Mouse (Mus musculus) ES-E14 (cell line): ENCODE measurements around the gene Lama2. TPM values are rescaled to one million over a fixed set of nuclear protein-coding genes. Genes with fewer than 3 reads are reported as not detected.

ENCODE experiments used
- DNase-seq: peaks from one replicate; pipeline ENCODE4 v3.0.0-alpha.2; 2013; ENCODE audit warnings: low read depth, low spot score
- H3K27ac ChIP-seq: 2 replicates; pipeline ENCODE4 v1.5.1; 2012; ENCODE audit warnings: low read depth, mild to moderate bottlenecking, low read length, moderate library complexity, mixed read lengths; ENCODE audit not compliant: poor library complexity, insufficient read depth, severe bottlenecking
- H3K36me3 ChIP-seq: 2 replicates; pipeline ENCODE4 v1.6.1; 2012; ENCODE audit warnings: mild to moderate bottlenecking, low read length, moderate library complexity, mixed read lengths; ENCODE audit not compliant: control insufficient read depth, poor library complexity, insufficient read depth, severe bottlenecking
- H3K4me1 ChIP-seq, 2 experiments: fragments of 150-350 bp in 1 of 2; sonication (generic) in 1 of 2; 2 replicates each; pipeline ENCODE4 v1.6.1; 2012; ENCODE audit warnings: low read length in 2 of 2, mild to moderate bottlenecking in 1 of 2, mixed read lengths in 1 of 2; ENCODE audit not compliant: control insufficient read depth in 2 of 2, insufficient read depth in 2 of 2, poor library complexity in 1 of 2
- H3K4me3 ChIP-seq, 2 experiments: fragments of 150-350 bp in 1 of 2; sonication (generic) in 1 of 2; 2 replicates each; pipeline ENCODE4 v1.5.1; 2012; ENCODE audit warnings: low read length in 2 of 2, low read depth in 1 of 2, mild to moderate bottlenecking in 1 of 2, mixed read lengths in 1 of 2; ENCODE audit not compliant: insufficient read depth in 1 of 2, poor library complexity in 1 of 2, severe bottlenecking in 1 of 2
- H3K9ac ChIP-seq: 2 replicates; pipeline ENCODE4 v1.6.1; 2012; ENCODE audit warnings: low read depth, mild to moderate bottlenecking, low read length, mixed read lengths; ENCODE audit not compliant: poor library complexity, insufficient read depth, severe bottlenecking
- H3K9me3 ChIP-seq: fragments of 150-350 bp; sonication (generic); 2 replicates; pipeline ENCODE4 v1.6.1; 2012; ENCODE audit warnings: low read depth, mild to moderate bottlenecking, low read length; ENCODE audit not compliant: control insufficient read depth, insufficient read depth
- CHD2 ChIP-seq: IDR thresholded peaks from 2 replicates; pipeline ENCODE4 v1.6.1; 2014; ENCODE audit warnings: mild to moderate bottlenecking, low read depth, low read length, inconsistent platforms
- HCFC1 ChIP-seq: IDR thresholded peaks from 2 replicates; pipeline ENCODE4 v1.6.1; 2012; ENCODE audit warnings: low read length, inconsistent platforms, borderline replicate concordance; ENCODE audit not compliant: insufficient read depth
- MAFK ChIP-seq: IDR thresholded peaks from 2 replicates; pipeline ENCODE4 v1.6.1; 2014; ENCODE audit warnings: mild to moderate bottlenecking, low read depth, low read length, inconsistent platforms; ENCODE audit not compliant: insufficient read depth
- ZC3H11A ChIP-seq: IDR thresholded peaks from 2 replicates; pipeline ENCODE4 v1.6.1; 2012; ENCODE audit warnings: low read depth, mild to moderate bottlenecking, inconsistent platforms, low read length, borderline replicate concordance
- ZNF384 ChIP-seq: IDR thresholded peaks from 2 replicates; pipeline ENCODE4 v1.6.1; 2012; ENCODE audit warnings: low read depth, low read length, inconsistent platforms
- in situ Hi-C, 2 experiments: fragments of 600-800 bp; cut with MboI; formaldehyde crosslinking; loops; one replicate each; pipeline ENCODE4 v1.15.1; 2025; ENCODE audit warnings: low sequenced_read_pairs in 2 of 2, inconsistent platforms in 1 of 2; ENCODE audit not compliant: unreplicated experiment in 2 of 2
- total RNA-seq: library from RNA; depleted of rRNA; stranded (reverse); fragments of 300-350 nt; gene quantifications from 2 replicates; pipeline ENCODE4 v1.2.3, GENCODE M21; 2012; rRNA removed

Gene Lama2
- total RNA-seq = 0.09 and 0.63 TPM in 2 replicates

GRCm38 (mm10) chr10:27619658-27620057 lies at the start of gene Lama2:
TSS of gene Lama2 (minus strand) at chr10:27619758.
- Histone ChIP-seq H3K9me3 (no peaks in the 10 kb centered on the region), H3K9ac (no peak within 1 kb of the TSS), H3K4me1 (no peaks in the 10 kb centered on the region), H3K27ac (no peak within 1 kb of the TSS), H3K36me3 (no peaks in the 10 kb centered on the region), H3K4me3 (no peak within 1 kb of the TSS)
- in situ Hi-C loops = no loop called here
- no peak for TF ChIP-seq MAFK
- TF ChIP-seq ZC3H11A = no peak
- no peak for TF ChIP-seq ZNF384
- no peak for TF ChIP-seq HCFC1
- TF ChIP-seq CHD2 = no peak
- DNase-seq = no peak

DNA sequence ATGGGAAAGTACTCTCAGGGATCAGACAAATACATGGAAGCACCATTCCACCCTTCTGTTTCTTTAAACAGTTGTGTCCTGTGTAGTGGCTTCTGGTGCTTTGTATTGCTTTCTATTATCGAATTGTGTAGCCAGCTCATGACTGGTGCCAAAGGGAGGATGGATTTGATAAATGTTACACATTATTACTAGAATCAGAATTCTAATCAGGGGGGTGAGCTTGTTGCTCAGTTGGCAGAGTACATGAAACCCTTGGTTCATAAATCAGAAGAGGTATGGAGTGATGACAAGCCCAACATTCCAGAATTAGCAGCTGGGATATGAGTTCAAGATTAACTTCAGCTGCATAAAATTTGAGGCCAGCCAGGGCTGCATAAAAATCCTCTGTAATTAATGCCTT lies 44.8 kb upstream of the Lama2 start:
- in situ Hi-C loops = no loop called here
- Histone ChIP-seq H3K27ac (no peak overlapping the region), H3K4me3 (no peak overlapping the region), H3K4me1 (no peaks in the 10 kb centered on the region), H3K9me3 (no peaks in the 10 kb centered on the region), H3K36me3 (no peaks in the 10 kb centered on the region), H3K9ac (no peak overlapping the region)
- TF ChIP-seq HCFC1 (no peak), ZC3H11A (no peak), CHD2 (no peak), ZNF384 (no peak), MAFK (no peak)
- DNase-seq = no peak

DNA sequence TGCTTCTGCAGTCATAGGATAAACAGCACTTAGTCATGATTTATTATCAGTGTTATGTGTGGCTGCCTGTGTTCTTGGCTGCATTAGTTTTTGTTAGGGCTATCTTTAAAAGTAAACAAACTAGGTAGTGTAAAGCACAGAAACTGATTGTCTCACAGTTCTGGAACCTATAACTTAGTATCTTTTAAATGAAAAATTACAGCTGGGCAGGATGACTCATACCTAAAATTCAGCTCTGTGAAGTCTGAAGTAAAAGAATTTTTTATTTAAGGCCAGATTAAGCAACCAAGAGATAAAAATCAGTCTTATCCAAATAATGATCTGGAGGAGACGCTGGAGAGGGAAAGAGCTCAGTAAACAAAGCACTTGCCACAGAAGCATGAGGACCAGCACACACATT lies 43.8 kb upstream of the Lama2 start:
- Histone ChIP-seq H3K4me3 (no peak overlapping the region), H3K4me1 (no peaks in the 10 kb centered on the region), H3K9ac (no peak overlapping the region), H3K27ac (no peak overlapping the region), H3K9me3 (no peaks in the 10 kb centered on the region), H3K36me3 (no peaks in the 10 kb centered on the region)
- DNase-seq = no peak
- in situ Hi-C loops = no loop called here
- TF ChIP-seq CHD2 = no peak
- TF ChIP-seq HCFC1 = no peak
- TF ChIP-seq MAFK = no peak
- TF ChIP-seq ZC3H11A = no peak
- no peak for TF ChIP-seq ZNF384

- no peaks in the 10 kb centered on the region for H3K9me3 ChIP-seq
- in situ Hi-C loops = no loop called here
- no peak for DNase-seq
- no peak overlapping the region for H3K4me3 ChIP-seq
- no peaks in the 10 kb centered on the region for H3K36me3 ChIP-seq
- no peak overlapping the region for H3K9ac ChIP-seq
- TF ChIP-seq MAFK = no peak
- TF ChIP-seq ZNF384 = no peak
- no peak for TF ChIP-seq ZC3H11A
- TF ChIP-seq CHD2 = no peak
- TF ChIP-seq HCFC1 = no peak
- H3K4me1 ChIP-seq = 0 out of 4 replicates have a peak, but pooled peaks cover 0 to 2% of the 10 kb centered on the region in 2 experiments
- H3K27ac ChIP-seq = no peak overlapping the region
These were observed 34.6 kb upstream of the Lama2 start for GRCm38 (mm10) chr10:27654164-27654563.

DNA sequence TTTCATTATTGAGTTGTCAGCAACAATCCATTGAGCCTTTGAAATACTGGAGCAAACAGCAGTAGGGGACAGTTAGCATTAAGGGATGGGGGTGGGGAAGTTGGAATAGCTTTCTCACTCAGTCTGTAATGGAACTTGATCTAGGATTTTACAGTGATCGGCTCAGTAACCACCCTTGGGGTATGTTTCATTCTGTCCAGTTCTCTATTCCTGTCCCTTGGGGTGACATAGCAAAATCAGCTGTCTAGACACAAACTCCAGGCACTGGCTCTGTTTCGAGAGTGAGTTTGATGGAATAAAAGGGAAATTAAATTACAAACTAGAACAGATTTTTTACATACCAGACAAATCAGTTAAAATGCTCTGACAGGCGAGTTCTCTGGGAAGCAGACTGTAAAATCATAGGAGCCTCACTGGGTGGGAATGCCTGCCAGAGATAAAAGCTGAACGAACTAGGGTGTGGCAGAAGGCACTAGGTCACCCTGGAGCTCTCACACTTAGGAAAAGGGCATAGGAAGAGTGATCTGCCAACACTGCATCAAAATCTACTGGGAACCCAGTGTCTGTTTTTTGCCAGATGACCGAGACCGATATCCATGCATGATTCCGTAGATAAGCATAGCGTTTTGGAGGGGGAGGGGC lies 33.3 kb upstream of the Lama2 start:
- no peak for DNase-seq
- Histone ChIP-seq H3K36me3 (no peaks in the 10 kb centered on the region), H3K4me1 (0 out of 4 replicates have a peak, but pooled peaks cover 0 to 2% of the 10 kb centered on the region in 2 experiments), H3K27ac (no peak overlapping the region), H3K9me3 (no peaks in the 10 kb centered on the region), H3K4me3 (no peak overlapping the region), H3K9ac (no peak overlapping the region)
- TF ChIP-seq CHD2 = no peak
- no peak for TF ChIP-seq ZNF384
- no peak for TF ChIP-seq ZC3H11A
- no peak for TF ChIP-seq HCFC1
- no peak for TF ChIP-seq MAFK
- in situ Hi-C loops = no loop called here
